Mouse (Mus musculus): ENCODE measurements around the gene Edf1. TPM values are rescaled to one million over a fixed set of nuclear protein-coding genes. Genes with fewer than 3 reads are reported as not detected.
A peak's percentile ranks its signal among the peaks of the same experiment; 100 is the strongest.

Edf1 gene
- 279 and 319 TPM in 2 replicates for polyA plus RNA-seq (2014; fragmentation: Nextera tagmentation; extraction: Ambion mirVana)

DNA sequence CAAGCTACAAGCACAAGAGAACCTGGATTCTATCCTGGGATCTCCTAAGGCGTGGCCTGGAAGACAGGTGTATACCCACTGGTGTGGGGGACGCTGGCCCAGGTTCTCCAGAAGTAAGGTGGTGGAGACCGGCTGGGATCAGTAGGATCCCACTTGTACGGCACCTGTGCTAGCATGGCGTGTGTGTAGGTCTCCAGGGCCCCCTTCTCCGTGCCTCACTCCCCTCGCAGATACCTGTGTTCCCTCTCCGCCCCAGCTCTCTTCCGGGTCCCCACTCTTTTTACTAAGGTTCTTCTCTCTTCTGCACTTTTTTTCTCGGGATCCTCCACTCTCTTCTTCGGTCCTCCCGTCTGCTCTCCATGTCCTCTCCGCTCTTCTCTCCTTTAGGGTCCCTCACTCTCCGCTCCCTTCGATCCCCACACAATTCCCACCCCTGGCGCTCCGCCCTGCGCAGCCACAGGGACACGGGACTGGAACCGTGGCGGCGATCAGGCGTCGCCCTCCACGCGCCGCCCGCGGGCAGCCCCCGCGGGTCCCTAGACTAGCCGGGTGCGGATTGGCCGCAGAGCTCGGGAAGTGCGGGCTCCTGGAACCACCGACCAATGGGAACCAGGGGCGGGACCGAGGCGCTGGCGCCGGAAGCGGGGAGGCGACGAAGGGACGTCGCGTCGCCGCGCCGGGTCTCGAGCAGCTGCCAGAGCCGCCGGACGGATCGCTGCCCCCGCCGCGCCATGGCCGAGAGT is at the start of gene Edf1:
TSS of gene Edf1 (plus strand) at position 627 of the 743 bp plus-strand sequence.
- Histone ChIP-seq H3K9ac (ENCODE audit: low read length) (peak within 1 kb of the TSS; percentile 91), H3K9me3 (ENCODE audit: control insufficient read depth, low read length) (no peaks in the 10 kb centered on the region), H3K27me3 (ENCODE audit: control insufficient read depth, insufficient read depth, low read length) (no peaks in the 10 kb centered on the region), H3K4me1 (ENCODE audit: control insufficient read depth in 2 of 2, insufficient read depth in 2 of 2, low read length in 2 of 2) (peaks cover 4 to 15% of the 10 kb centered on the region in 2 experiments), H3K36me3 (ENCODE audit: control insufficient read depth, insufficient read depth, low read length) (peaks cover 33% of the 10 kb centered on the region), H3K4me3 (ENCODE audit: control insufficient read depth in 1 of 2, insufficient read depth in 1 of 2, low read depth in 1 of 2, low read length in 2 of 2) (peak within 1 kb of the TSS; percentile 67 to 77), H3K4me2 (ENCODE audit: low read length) (peak within 1 kb of the TSS; percentile 96), H3K27ac (replicated peaks in 1 of 2; ENCODE audit: control insufficient read depth in 1 of 2, insufficient read depth in 1 of 2, low read depth in 2 of 2, low read length in 2 of 2) (peak within 1 kb of the TSS; percentile 58 to 65)
- ATAC-seq (ENCODE audit: insufficient number of reproducible peaks, insufficient read depth, low FRiP score, low read depth), result peak; percentile 96
- WGBS, result under 1% methylated on average over 61 of the region's 61 CpGs

DNA sequence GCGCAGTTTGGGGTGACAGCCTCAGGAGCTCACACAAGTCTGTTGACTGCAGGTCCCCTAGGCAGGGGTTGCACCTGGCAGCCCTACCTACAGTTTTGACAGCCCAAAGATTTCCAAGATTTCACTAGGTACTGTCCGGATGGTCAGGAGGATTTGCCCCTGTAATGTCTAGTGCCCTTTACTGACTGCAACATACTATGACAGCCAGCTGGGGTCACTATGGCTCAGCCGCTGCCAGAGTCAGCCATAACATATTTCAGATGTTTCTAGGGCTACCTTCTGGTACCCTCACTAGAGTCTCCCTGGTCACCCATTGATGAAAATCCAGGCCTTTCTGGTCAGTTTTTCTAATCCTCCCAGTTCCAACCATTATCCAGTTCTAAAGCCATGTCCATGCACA is 47.7 kb upstream of the Edf1 start:
- peaks cover 10% of the 10 kb centered on the region for H3K36me3 ChIP-seq (ENCODE audit: control insufficient read depth, insufficient read depth, low read length)
- no peaks in the 10 kb centered on the region for H3K27me3 ChIP-seq (ENCODE audit: control insufficient read depth, insufficient read depth, low read length)
- no peaks in the 10 kb centered on the region for H3K4me1 ChIP-seq (ENCODE audit: control insufficient read depth in 2 of 2, insufficient read depth in 2 of 2, low read length in 2 of 2)
- no peak overlapping the region for H3K4me3 ChIP-seq (ENCODE audit: control insufficient read depth in 1 of 2, insufficient read depth in 1 of 2, low read depth in 1 of 2, low read length in 2 of 2)
- no peak for ATAC-seq (ENCODE audit: insufficient number of reproducible peaks, insufficient read depth, low FRiP score, low read depth)
- WGBS, result 47% methylated on average over 3 of the region's 3 CpGs
- no peak overlapping the region for H3K27ac ChIP-seq (replicated peaks in 1 of 2; ENCODE audit: control insufficient read depth in 1 of 2, insufficient read depth in 1 of 2, low read depth in 2 of 2, low read length in 2 of 2)
- no peaks in the 10 kb centered on the region for H3K9me3 ChIP-seq (ENCODE audit: control insufficient read depth, low read length)
- H3K9ac ChIP-seq (ENCODE audit: low read length), result no peak overlapping the region
- H3K4me2 ChIP-seq (ENCODE audit: low read length), result no peak overlapping the region

GRCm38 (mm10) chr2:25526510-25527302 is 30.9 kb upstream of the Edf1 start:
- no peak overlapping the region for H3K4me2 ChIP-seq (ENCODE audit: low read length)
- H3K4me1 ChIP-seq (ENCODE audit: control insufficient read depth in 2 of 2, insufficient read depth in 2 of 2, low read length in 2 of 2), result no peaks in the 10 kb centered on the region
- H3K9me3 ChIP-seq (ENCODE audit: control insufficient read depth, low read length), result no peaks in the 10 kb centered on the region
- no peaks in the 10 kb centered on the region for H3K27me3 ChIP-seq (ENCODE audit: control insufficient read depth, insufficient read depth, low read length)
- H3K9ac ChIP-seq (ENCODE audit: low read length), result no peak overlapping the region
- WGBS, result 85% methylated on average over 9 of the region's 9 CpGs
- no peak overlapping the region for H3K4me3 ChIP-seq (ENCODE audit: control insufficient read depth in 1 of 2, insufficient read depth in 1 of 2, low read depth in 1 of 2, low read length in 2 of 2)
- H3K36me3 ChIP-seq (ENCODE audit: control insufficient read depth, insufficient read depth, low read length), result peaks cover 93% of the 10 kb centered on the region
- no peak overlapping the region for H3K27ac ChIP-seq (replicated peaks in 1 of 2; ENCODE audit: control insufficient read depth in 1 of 2, insufficient read depth in 1 of 2, low read depth in 2 of 2, low read length in 2 of 2)
- no peak for ATAC-seq (ENCODE audit: insufficient number of reproducible peaks, insufficient read depth, low FRiP score, low read depth)

DNA sequence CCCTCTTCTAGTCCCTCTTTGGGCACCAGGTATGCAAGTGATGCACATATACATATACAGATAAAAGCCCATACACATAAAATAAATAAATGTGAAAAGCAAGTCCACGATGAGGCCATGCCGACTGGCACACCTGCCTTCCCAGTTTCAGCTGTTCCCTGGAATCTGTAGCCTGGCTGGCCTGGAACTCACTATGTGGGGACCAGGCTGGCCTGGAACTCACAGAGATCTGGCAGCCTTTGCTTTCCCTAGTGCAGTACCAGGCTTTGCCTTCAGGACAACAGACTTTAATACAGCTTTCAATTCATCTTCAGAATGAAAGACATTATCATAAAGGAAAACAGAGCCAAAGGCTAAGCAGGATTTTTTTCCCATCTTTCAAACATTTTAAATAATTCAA is 23.9 kb upstream of the Edf1 start:
- H3K27ac ChIP-seq (replicated peaks in 1 of 2; ENCODE audit: control insufficient read depth in 1 of 2, insufficient read depth in 1 of 2, low read depth in 2 of 2, low read length in 2 of 2), result no peak overlapping the region
- no peak overlapping the region for H3K4me3 ChIP-seq (ENCODE audit: control insufficient read depth in 1 of 2, insufficient read depth in 1 of 2, low read depth in 1 of 2, low read length in 2 of 2)
- H3K4me1 ChIP-seq (ENCODE audit: control insufficient read depth in 2 of 2, insufficient read depth in 2 of 2, low read length in 2 of 2), result peaks cover 0 to 8% of the 10 kb centered on the region in 2 experiments; a peak in 1 of 4 replicates
- H3K9ac ChIP-seq (ENCODE audit: low read length), result no peak overlapping the region
- no peak for ATAC-seq (ENCODE audit: insufficient number of reproducible peaks, insufficient read depth, low FRiP score, low read depth)
- no peaks in the 10 kb centered on the region for H3K27me3 ChIP-seq (ENCODE audit: control insufficient read depth, insufficient read depth, low read length)
- peaks cover 92% of the 10 kb centered on the region for H3K36me3 ChIP-seq (ENCODE audit: control insufficient read depth, insufficient read depth, low read length)
- no peak overlapping the region for H3K4me2 ChIP-seq (ENCODE audit: low read length)
- WGBS, result 85% methylated on average over 2 of the region's 2 CpGs
- H3K9me3 ChIP-seq (ENCODE audit: control insufficient read depth, low read length), result no peaks in the 10 kb centered on the region

GRCm38 (mm10) chr2:25534178-25534865 is 23.3 kb upstream of the Edf1 start:
- H3K4me2 ChIP-seq (ENCODE audit: low read length), result no peak overlapping the region
- H3K4me3 ChIP-seq (ENCODE audit: control insufficient read depth in 1 of 2, insufficient read depth in 1 of 2, low read depth in 1 of 2, low read length in 2 of 2), result no peak overlapping the region
- ATAC-seq (ENCODE audit: insufficient number of reproducible peaks, insufficient read depth, low FRiP score, low read depth), result peak; percentile 41; the same call in 1 of the 2 replicates
- H3K9ac ChIP-seq (ENCODE audit: low read length), result no peak overlapping the region
- peaks cover 87% of the 10 kb centered on the region for H3K36me3 ChIP-seq (ENCODE audit: control insufficient read depth, insufficient read depth, low read length)
- 64% methylated on average over 3 of the region's 3 CpGs for WGBS
- H3K9me3 ChIP-seq (ENCODE audit: control insufficient read depth, low read length), result no peaks in the 10 kb centered on the region
- H3K4me1 ChIP-seq (ENCODE audit: control insufficient read depth in 2 of 2, insufficient read depth in 2 of 2, low read length in 2 of 2), result peaks cover 0 to 8% of the 10 kb centered on the region in 2 experiments; a peak in 1 of 4 replicates
- no peaks in the 10 kb centered on the region for H3K27me3 ChIP-seq (ENCODE audit: control insufficient read depth, insufficient read depth, low read length)
- H3K27ac ChIP-seq (replicated peaks in 1 of 2; ENCODE audit: control insufficient read depth in 1 of 2, insufficient read depth in 1 of 2, low read depth in 2 of 2, low read length in 2 of 2), result no peak overlapping the region

DNA sequence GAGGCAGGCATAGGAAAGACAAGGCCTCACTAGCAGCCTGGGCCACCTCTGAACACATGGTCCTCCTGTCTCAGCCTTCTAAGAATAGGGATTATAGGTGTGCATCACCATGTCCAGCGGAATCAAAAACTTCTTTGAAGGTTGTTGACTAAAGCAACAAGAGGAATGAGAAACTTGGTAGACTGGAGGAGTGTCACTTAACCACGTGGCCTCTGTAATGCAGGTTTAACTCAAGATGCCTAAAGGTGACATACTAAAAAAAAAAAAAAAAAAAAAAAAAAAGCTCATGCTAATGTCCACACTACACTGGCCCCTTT is 22.8 kb upstream of the Edf1 start:
- ATAC-seq (ENCODE audit: insufficient number of reproducible peaks, insufficient read depth, low FRiP score, low read depth), result no peak
- Histone ChIP-seq H3K4me1 (ENCODE audit: control insufficient read depth in 2 of 2, insufficient read depth in 2 of 2, low read length in 2 of 2) (peaks cover 0 to 8% of the 10 kb centered on the region in 2 experiments; a peak in 1 of 4 replicates), H3K36me3 (ENCODE audit: control insufficient read depth, insufficient read depth, low read length) (peaks cover 82% of the 10 kb centered on the region), H3K27me3 (ENCODE audit: control insufficient read depth, insufficient read depth, low read length) (no peaks in the 10 kb centered on the region), H3K9ac (ENCODE audit: low read length) (no peak overlapping the region), H3K4me2 (ENCODE audit: low read length) (no peak overlapping the region), H3K9me3 (ENCODE audit: control insufficient read depth, low read length) (no peaks in the 10 kb centered on the region), H3K4me3 (ENCODE audit: control insufficient read depth in 1 of 2, insufficient read depth in 1 of 2, low read depth in 1 of 2, low read length in 2 of 2) (no peak overlapping the region), H3K27ac (replicated peaks in 1 of 2; ENCODE audit: control insufficient read depth in 1 of 2, insufficient read depth in 1 of 2, low read depth in 2 of 2, low read length in 2 of 2) (no peak overlapping the region)
- WGBS, result 90% methylated on average over 2 of the region's 2 CpGs

- H3K4me1 ChIP-seq (ENCODE audit: control insufficient read depth in 2 of 2, insufficient read depth in 2 of 2, low read length in 2 of 2), result peaks cover 0 to 8% of the 10 kb centered on the region in 2 experiments; a peak in 1 of 4 replicates
- ATAC-seq (ENCODE audit: insufficient number of reproducible peaks, insufficient read depth, low FRiP score, low read depth), result no peak
- 65% methylated on average over 8 of the region's 8 CpGs for WGBS
- no peaks in the 10 kb centered on the region for H3K9me3 ChIP-seq (ENCODE audit: control insufficient read depth, low read length)
- peaks cover 69% of the 10 kb centered on the region for H3K36me3 ChIP-seq (ENCODE audit: control insufficient read depth, insufficient read depth, low read length)
- no peak overlapping the region for H3K27ac ChIP-seq (replicated peaks in 1 of 2; ENCODE audit: control insufficient read depth in 1 of 2, insufficient read depth in 1 of 2, low read depth in 2 of 2, low read length in 2 of 2)
- H3K4me2 ChIP-seq (ENCODE audit: low read length), result no peak overlapping the region
- H3K4me3 ChIP-seq (ENCODE audit: control insufficient read depth in 1 of 2, insufficient read depth in 1 of 2, low read depth in 1 of 2, low read length in 2 of 2), result no peak overlapping the region
- H3K27me3 ChIP-seq (ENCODE audit: control insufficient read depth, insufficient read depth, low read length), result no peaks in the 10 kb centered on the region
- no peak overlapping the region for H3K9ac ChIP-seq (ENCODE audit: low read length)
Observed at GRCm38 (mm10) chr2:25536531-25536930, 21.1 kb upstream of the Edf1 start.

All from heart, embryonic 14.5 days (tissue).